In genomic region chr17:32117872-32118421, GRCm38 (mm10) we compare ENCODE assay signal across 9 mouse cellular contexts. TPM values are rescaled to one million over a fixed set of nuclear protein-coding genes. Genes with fewer than 3 reads are reported as not detected.
DNase-seq lines count a peak whose midpoint lies in the region; ATAC-seq and TF ChIP-seq lines count a peak whose summit lies in the region.
"Not testable (repeated sequence)": the region's sequence is repeated elsewhere in the genome, so short reads cannot be mapped to it uniquely, and the experiment has no call there.
"Had no signal": no experiment of that assay in that cellular context is flagged by ENCODE, and none has a peak within 500 bp of the region (broad histone marks: within the 10 kb centered on the region; RNA-seq: fewer than 3 reads in every experiment).

No protein-coding gene starts in this region.

- DNase-seq in adrenal gland, adult (ENCODE audit: inconsistent age in 2 of 2, low spot score in 1 of 2): peak; percentile 67 to 82
- DNase-seq in kidney, adult 11 months: peak; percentile 37
- peak; percentile 35 to 80 for DNase-seq in left cerebral cortex, postnatal 10 days (ENCODE audit: extremely low spot score in 1 of 2, low spot score in 2 of 2)
- DNase-seq in lung, postnatal 0 days (ENCODE audit: low spot score): peak; percentile 29
- DNase-seq in thymus, postnatal 0 days (ENCODE audit: low spot score): peak; percentile 46

- WGBS in heart, embryonic 11.5 days (ENCODE audit: insufficient replicate concordance): 4% methylated on average over 11 of the region's 13 CpGs
- WGBS in lung, postnatal 0 days: 2% methylated on average over 11 of the region's 13 CpGs
- 4% methylated on average over 11 of the region's 13 CpGs for WGBS in neural tube, embryonic 14.5 days

- TF ChIP-seq EP300 in lung, postnatal 0 days (IDR thresholded peaks at IDR 0.05): not testable (repeated sequence)

- intact Hi-C loops in left cerebral cortex, postnatal 10 days (cut with DNase I): not testable (repeated sequence)

- H3K27ac ChIP-seq in heart, embryonic 11.5 days (ENCODE audit: low read depth, low read length); lung, postnatal 0 days (ENCODE audit: low read length): not testable (repeated sequence)
- peak overlapping the region; percentile 39; the same call in 1 of the 2 replicates for H3K27ac ChIP-seq in neural tube, embryonic 14.5 days (ENCODE audit: low read depth, low read length)

- not testable (repeated sequence) for H3K36me3 ChIP-seq in heart, embryonic 11.5 days (ENCODE audit: control insufficient read depth, insufficient read depth, low read length); lung, postnatal 0 days (ENCODE audit: insufficient read depth, low read length); neural tube, embryonic 14.5 days (ENCODE audit: control insufficient read depth, insufficient read depth, low read length)

- H3K4me2 ChIP-seq in heart, embryonic 11.5 days: peak overlapping the region; percentile 50
- H3K4me2 ChIP-seq in lung, postnatal 0 days (replicated peaks; ENCODE audit: low read depth, low read length): peak overlapping the region; percentile 25; the same call in 1 of the 2 replicates
- peak overlapping the region; percentile 35 for H3K4me2 ChIP-seq in neural tube, embryonic 14.5 days (ENCODE audit: low read depth, low read length)

- ATAC-seq in erythroid progenitor cell, adult 5-6 weeks (replicated peaks; ENCODE audit: low FRiP score, poor library complexity, severe bottlenecking): peak; percentile 88
- ATAC-seq in heart, embryonic 11.5 days (replicated peaks; ENCODE audit: insufficient number of reproducible peaks, low FRiP score, low TSS enrichment): 0 out of 2 replicates have a peak, but pooled peaks have one; percentile 31
- peak; percentile 24; the same call in 1 of the 2 replicates for ATAC-seq in lung, postnatal 0 days
- peak; percentile 47 for ATAC-seq in neural tube, embryonic 14.5 days (ENCODE audit: low read depth)

- TF ChIP-seq CTCF in lung, postnatal 0 days (IDR thresholded peaks at IDR 0.05): not testable (repeated sequence)

- H3K9me3 ChIP-seq in heart, embryonic 11.5 days (replicated peaks; ENCODE audit: control insufficient read depth, low read length); lung, postnatal 0 days (ENCODE audit: low read length); neural tube, embryonic 14.5 days (ENCODE audit: control insufficient read depth, low read length): not testable (repeated sequence)

- not testable (repeated sequence) for H3K9ac ChIP-seq in heart, embryonic 11.5 days (ENCODE audit: low read depth, low read length); lung, postnatal 0 days (replicated peaks; ENCODE audit: low read depth)
- H3K9ac ChIP-seq in neural tube, embryonic 14.5 days (replicated peaks; ENCODE audit: low read depth, low read length): 0 out of 2 replicates have a peak overlapping the region, but pooled peaks have one; percentile 21

- not testable (repeated sequence) for H3K27me3 ChIP-seq in heart, embryonic 11.5 days (ENCODE audit: control insufficient read depth, insufficient read depth, low read length); lung, postnatal 0 days (replicated peaks; ENCODE audit: insufficient read depth, low read length); neural tube, embryonic 14.5 days (ENCODE audit: control insufficient read depth, insufficient read depth, low read length)

- peak overlapping the region; percentile 23; the same call in 1 of the 2 replicates for H3K4me3 ChIP-seq in heart, embryonic 11.5 days (ENCODE audit: low read depth, low read length)
- H3K4me3 ChIP-seq in lung, postnatal 0 days (ENCODE audit: low read depth, low read length); neural tube, embryonic 14.5 days (ENCODE audit: low read depth, low read length): not testable (repeated sequence)

- H3K4me1 ChIP-seq in heart, embryonic 11.5 days (ENCODE audit: control insufficient read depth, insufficient read depth, low read length): peaks cover 27% of the 10 kb centered on the region
- peaks cover 14% of the 10 kb centered on the region; the same call in 1 of the 2 replicates for H3K4me1 ChIP-seq in lung, postnatal 0 days (ENCODE audit: insufficient read depth, low read depth, low read length)
- not testable (repeated sequence) for H3K4me1 ChIP-seq in neural tube, embryonic 14.5 days (ENCODE audit: control insufficient read depth, insufficient read depth, low read length)

RNA-seq across cellular contexts. Expression of gene Notch3, which starts 48.7 kb away (rescaled TPM):
- 0.42 TPM in 1 of 2 replicates, not detected in the other for total RNA-seq in erythroid progenitor cell, adult 5-6 weeks (2015; ENCODE audit: low replicate concordance)
- total RNA-seq in erythroid progenitor cell, adult 5-6 weeks (2017; ENCODE audit: low replicate concordance): 0.26 TPM in 1 of 2 replicates, not detected in the other
- polyA plus RNA-seq in heart, embryonic 11.5 days (2014; fragmentation: Nextera tagmentation; extraction: Ambion mirVana): 6.8 and 6.9 TPM in 2 replicates
- total RNA-seq in left cerebral cortex, postnatal 10 days (2021): 10 to 100 TPM; 18.3 to 18.5 TPM
- 8.3 and 9.7 TPM in 2 replicates for polyA plus RNA-seq in lung, postnatal 0 days (2015; fragmentation: Nextera tagmentation; extraction: Ambion mirVana)
- polyA plus RNA-seq in neural tube, embryonic 14.5 days (2014; fragmentation: Nextera tagmentation; extraction: Ambion mirVana): 8.0 and 8.3 TPM in 2 replicates
- polyA plus RNA-seq in thymus, postnatal 0 days (2015; fragmentation: Nextera tagmentation; extraction: Ambion mirVana): 10.6 and 12.6 TPM in 2 replicates
- polyA plus RNA-seq: activated CD4-positive, CD25-positive, alpha-beta regulatory T cell, adult 4 months had no signal

Comparison
In these comparisons a context has a peak if more than half of its experiments do, and no peak if none do; other contexts are left out.
1. ATAC-seq: peak in every context shown above with its lines; median percentile 88 in erythroid progenitor cell, adult 5-6 weeks; 47 in neural tube, embryonic 14.5 days; 31 in heart, embryonic 11.5 days; 24 in lung, postnatal 0 days.